ENCODE assay signal across 8 mouse cellular contexts in genomic region chrX:74428146-74428825, GRCm38 (mm10). TPM values are rescaled to one million over a fixed set of nuclear protein-coding genes. Genes with fewer than 3 reads are reported as not detected.
DNase-seq lines count a peak whose midpoint lies in the region; ATAC-seq and TF ChIP-seq lines count a peak whose summit lies in the region.
"Had no signal": no experiment of that assay in that cellular context is flagged by ENCODE, and none has a peak within 500 bp of the region (broad histone marks: within the 10 kb centered on the region; RNA-seq: fewer than 3 reads in every experiment).

No protein-coding gene starts in this region.

- no peaks in the 10 kb centered on the region for H3K36me3 ChIP-seq in stomach, embryonic 14.5 days (ENCODE audit: control insufficient read depth, insufficient read depth, low read length)

- TF ChIP-seq CTCF in lung, adult 2 months (IDR thresholded peaks at IDR 0.05; ENCODE audit: insufficient read depth, low read length): no peak

- TF ChIP-seq POLR2A in lung, adult 2 months (IDR thresholded peaks at IDR 0.05; ENCODE audit: borderline replicate concordance, extremely low read depth, low read depth, low read length): no peak

- no peaks in the 10 kb centered on the region for H3K9me3 ChIP-seq in stomach, embryonic 14.5 days (ENCODE audit: control insufficient read depth, low read depth, low read length)

- peaks cover 10% of the 10 kb centered on the region for H3K4me1 ChIP-seq in lung, adult 2 months (ENCODE audit: control insufficient read depth, insufficient read depth, low read length)
- H3K4me1 ChIP-seq in stomach, embryonic 14.5 days (ENCODE audit: control insufficient read depth, insufficient read depth, low read length): no peaks in the 10 kb centered on the region

- peak overlapping the region; percentile 94 for H3K4me3 ChIP-seq in lung, adult 2 months (replicated peaks; ENCODE audit: extremely low read depth, low read depth, low read length)
- H3K4me3 ChIP-seq in stomach, embryonic 14.5 days (ENCODE audit: low read depth, low read length): peak overlapping the region; percentile 48

- no peaks in the 10 kb centered on the region for H3K27me3 ChIP-seq in stomach, embryonic 14.5 days (ENCODE audit: control insufficient read depth, insufficient read depth, low read length)

- H3K4me2 ChIP-seq in stomach, embryonic 14.5 days (replicated peaks; ENCODE audit: low read depth, low read length): peak overlapping the region; percentile 44

- WGBS in lung, adult 2 months: 39% methylated on average over 35 of the region's 35 CpGs
- 27% methylated on average over 35 of the region's 35 CpGs for WGBS in stomach, embryonic 14.5 days

- peak overlapping the region; percentile 25; the same call in 1 of the 2 replicates for H3K9ac ChIP-seq in stomach, embryonic 14.5 days (replicated peaks; ENCODE audit: low read depth, low read length)

- ATAC-seq in erythroid progenitor cell, adult 5-6 weeks (replicated peaks; ENCODE audit: low FRiP score, poor library complexity, severe bottlenecking): peak; percentile 12; the same call in 1 of the 2 replicates
- ATAC-seq in stomach, embryonic 14.5 days (ENCODE audit: insufficient number of reproducible peaks, insufficient read depth, low FRiP score, low read depth): no peak; the same call in 1 of the 2 replicates
- no peak for ATAC-seq in megakaryocyte progenitor cell, adult 5-6 weeks (replicated peaks; ENCODE audit: poor library complexity)

- H3K27ac ChIP-seq in stomach, embryonic 14.5 days (ENCODE audit: low read length): peak overlapping the region; percentile 61; the same call in 1 of the 2 replicates

- peak; percentile 19 for DNase-seq in lung, adult 2 months
- no peak for DNase-seq in lung, postnatal 4 days
- DNase-seq in R1 (ENCODE audit: low read depth, low spot score): peak; percentile 12
- DNase-seq in liver: peak; percentile 34

RNA-seq across cellular contexts. Expression of gene G6pdx, which starts 0.7 kb away (rescaled TPM):
- polyA plus RNA-seq in lung, adult 2 months (2012; rRNA removed): 26.4 and 49.2 TPM in 2 replicates
- total RNA-seq in erythroid progenitor cell, adult 5-6 weeks (2015; ENCODE audit: low replicate concordance): 63.7 and 64.9 TPM in 2 replicates
- total RNA-seq in erythroid progenitor cell, adult 5-6 weeks (2017; ENCODE audit: low replicate concordance): 38.5 and 45.2 TPM in 2 replicates
- 78.4 and 79.1 TPM in 2 replicates for polyA plus RNA-seq in stomach, embryonic 14.5 days (2014; fragmentation: Nextera tagmentation; extraction: Ambion mirVana)
- total RNA-seq in megakaryocyte progenitor cell, adult 5-6 weeks (2015): 174 and 188 TPM in 2 replicates
- total RNA-seq in megakaryocyte progenitor cell, adult 5-6 weeks (2017): 104 and 109 TPM in 2 replicates

RNA-seq across cellular contexts. Expression of gene Ikbkg, which starts 35.2 kb away (rescaled TPM):
- polyA plus RNA-seq in lung, adult 2 months (2012; rRNA removed): 15.2 and 20.2 TPM in 2 replicates
- total RNA-seq in erythroid progenitor cell, adult 5-6 weeks (2015; ENCODE audit: low replicate concordance): 5.4 and 16.2 TPM in 2 replicates
- 12.8 and 16.8 TPM in 2 replicates for total RNA-seq in erythroid progenitor cell, adult 5-6 weeks (2017; ENCODE audit: low replicate concordance)
- 19.8 and 21.5 TPM in 2 replicates for polyA plus RNA-seq in stomach, embryonic 14.5 days (2014; fragmentation: Nextera tagmentation; extraction: Ambion mirVana)
- total RNA-seq in megakaryocyte progenitor cell, adult 5-6 weeks (2015): 9.8 and 12.5 TPM in 2 replicates
- 22.8 and 53.0 TPM in 2 replicates for total RNA-seq in megakaryocyte progenitor cell, adult 5-6 weeks (2017)

RNA-seq across cellular contexts. Expression of gene Fam3a, which starts 35.2 kb away (rescaled TPM):
- polyA plus RNA-seq in lung, adult 2 months (2012; rRNA removed): 50.9 and 53.3 TPM in 2 replicates
- total RNA-seq in erythroid progenitor cell, adult 5-6 weeks (2015; ENCODE audit: low replicate concordance): 6.3 and 12.3 TPM in 2 replicates
- 0.68 and 3.6 TPM in 2 replicates for total RNA-seq in erythroid progenitor cell, adult 5-6 weeks (2017; ENCODE audit: low replicate concordance)
- 40.0 and 42.0 TPM in 2 replicates for polyA plus RNA-seq in stomach, embryonic 14.5 days (2014; fragmentation: Nextera tagmentation; extraction: Ambion mirVana)
- 14.0 and 14.5 TPM in 2 replicates for total RNA-seq in megakaryocyte progenitor cell, adult 5-6 weeks (2015)
- 10.0 and 22.1 TPM in 2 replicates for total RNA-seq in megakaryocyte progenitor cell, adult 5-6 weeks (2017)

RNA-seq across cellular contexts. Expression of gene Gm6880, which starts 52.9 kb away (rescaled TPM):
- polyA plus RNA-seq in lung, adult 2 months (2012; rRNA removed): not detected in 2 replicates
- not detected in 2 replicates for total RNA-seq in erythroid progenitor cell, adult 5-6 weeks (2015; ENCODE audit: low replicate concordance)
- total RNA-seq in erythroid progenitor cell, adult 5-6 weeks (2017; ENCODE audit: low replicate concordance): not detected in 2 replicates
- polyA plus RNA-seq in stomach, embryonic 14.5 days (2014; fragmentation: Nextera tagmentation; extraction: Ambion mirVana): not detected in 2 replicates
- not detected in 2 replicates for total RNA-seq in megakaryocyte progenitor cell, adult 5-6 weeks (2015)
- total RNA-seq in megakaryocyte progenitor cell, adult 5-6 weeks (2017): not detected in 2 replicates
- total RNA-seq: gastrocnemius, adult 8-10 months had no signal

RNA-seq across cellular contexts. Expression of gene Slc10a3, which starts 55.1 kb away (rescaled TPM):
- polyA plus RNA-seq in lung, adult 2 months (2012; rRNA removed): 20.3 and 23.5 TPM in 2 replicates
- 1.8 and 9.6 TPM in 2 replicates for total RNA-seq in erythroid progenitor cell, adult 5-6 weeks (2015; ENCODE audit: low replicate concordance)
- 2.2 TPM in 1 of 2 replicates, not detected in the other for total RNA-seq in erythroid progenitor cell, adult 5-6 weeks (2017; ENCODE audit: low replicate concordance)
- polyA plus RNA-seq in stomach, embryonic 14.5 days (2014; fragmentation: Nextera tagmentation; extraction: Ambion mirVana): 18.1 and 20.0 TPM in 2 replicates
- total RNA-seq in megakaryocyte progenitor cell, adult 5-6 weeks (2015): 31.1 and 39.3 TPM in 2 replicates
- 12.8 and 13.9 TPM in 2 replicates for total RNA-seq in megakaryocyte progenitor cell, adult 5-6 weeks (2017)

Comparison
In these comparisons a context has a peak if more than half of its experiments do, and no peak if none do; other contexts are left out.
1. DNase-seq: peak in lung, adult 2 months (single experiment), R1 (single experiment) and liver (single experiment); none in lung, postnatal 4 days (0 of 2).